Mouse (Mus musculus) urinary bladder, adult 18-20 months (tissue): ENCODE measurements around the gene Sfxn3.

Source experiments
- DNase-seq, 2 experiments: peaks; one replicate each; pipeline ENCODE4 v3.0.0; 2022; ENCODE audit warnings: low spot score in 2 of 2, mixed read lengths in 2 of 2

Gene Sfxn3

GRCm38 (mm10) chr19:45046523-45047321, 581 bp upstream of the Sfxn3 start:
- DNase-seq, result peak; percentile 81 to 86

DNA sequence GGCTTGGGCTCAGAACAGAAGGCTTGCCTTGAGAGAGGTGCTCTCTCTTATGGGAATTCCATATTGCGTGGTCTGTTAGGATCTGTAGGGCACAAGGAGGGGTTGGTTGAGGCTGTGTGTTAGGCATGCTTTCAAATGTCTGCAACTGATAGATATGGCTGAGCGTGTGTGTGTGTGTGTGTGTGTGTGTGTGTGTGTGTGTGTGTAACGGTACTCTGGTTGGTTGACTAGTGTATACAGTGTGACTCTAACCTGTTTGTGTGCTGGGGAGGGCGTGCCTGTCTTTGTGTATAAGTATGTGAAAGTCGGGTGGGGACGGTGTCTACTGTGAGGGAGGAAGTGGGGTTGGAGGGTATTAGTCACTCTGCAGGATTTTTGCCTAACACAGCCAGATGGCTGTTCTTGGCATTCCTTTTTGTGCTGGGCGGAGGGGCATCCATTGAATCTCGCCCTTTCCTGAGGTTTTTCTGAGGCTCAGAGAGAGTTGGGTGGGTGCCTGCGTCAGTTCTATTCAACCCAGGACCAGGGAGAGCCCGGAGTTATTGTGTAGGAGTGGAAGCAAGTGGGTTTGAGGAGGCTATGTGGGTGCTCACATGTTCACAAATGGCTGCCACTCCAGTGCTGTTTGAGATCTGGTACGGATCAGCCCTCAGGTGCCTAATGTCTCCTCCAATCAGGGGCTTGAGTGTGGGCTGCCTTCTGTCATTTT, 786 bp downstream of the Sfxn3 start:
- DNase-seq, result peak; percentile 65 to 80

GRCm38 (mm10) chr19:45048644-45049365, 1.5 kb downstream of the Sfxn3 start:
- no peak for DNase-seq

GRCm38 (mm10) chr19:45049523-45049922, 2.2 kb downstream of the Sfxn3 start:
- DNase-seq, result no peak

DNA sequence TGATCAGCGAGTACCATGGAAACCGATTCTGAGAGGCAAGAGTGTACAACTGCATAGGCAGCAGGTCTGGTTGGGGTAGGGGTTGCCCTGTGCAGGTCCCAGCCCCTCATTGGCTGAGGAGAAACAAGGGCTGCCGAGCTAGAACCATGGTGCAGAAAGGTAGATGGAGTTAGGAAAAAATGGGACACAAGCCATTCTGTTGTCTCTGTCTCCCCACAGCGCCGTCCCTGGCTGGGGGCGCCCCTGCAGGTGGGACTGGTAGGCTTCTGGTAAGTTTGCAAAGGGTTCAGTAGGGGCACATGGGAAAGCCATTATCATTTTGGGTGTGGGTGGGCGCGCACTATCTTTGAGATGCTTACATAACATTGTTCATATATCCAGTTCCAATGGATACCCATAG, 6.1 kb downstream of the Sfxn3 start:
- DNase-seq, result no peak

DNA sequence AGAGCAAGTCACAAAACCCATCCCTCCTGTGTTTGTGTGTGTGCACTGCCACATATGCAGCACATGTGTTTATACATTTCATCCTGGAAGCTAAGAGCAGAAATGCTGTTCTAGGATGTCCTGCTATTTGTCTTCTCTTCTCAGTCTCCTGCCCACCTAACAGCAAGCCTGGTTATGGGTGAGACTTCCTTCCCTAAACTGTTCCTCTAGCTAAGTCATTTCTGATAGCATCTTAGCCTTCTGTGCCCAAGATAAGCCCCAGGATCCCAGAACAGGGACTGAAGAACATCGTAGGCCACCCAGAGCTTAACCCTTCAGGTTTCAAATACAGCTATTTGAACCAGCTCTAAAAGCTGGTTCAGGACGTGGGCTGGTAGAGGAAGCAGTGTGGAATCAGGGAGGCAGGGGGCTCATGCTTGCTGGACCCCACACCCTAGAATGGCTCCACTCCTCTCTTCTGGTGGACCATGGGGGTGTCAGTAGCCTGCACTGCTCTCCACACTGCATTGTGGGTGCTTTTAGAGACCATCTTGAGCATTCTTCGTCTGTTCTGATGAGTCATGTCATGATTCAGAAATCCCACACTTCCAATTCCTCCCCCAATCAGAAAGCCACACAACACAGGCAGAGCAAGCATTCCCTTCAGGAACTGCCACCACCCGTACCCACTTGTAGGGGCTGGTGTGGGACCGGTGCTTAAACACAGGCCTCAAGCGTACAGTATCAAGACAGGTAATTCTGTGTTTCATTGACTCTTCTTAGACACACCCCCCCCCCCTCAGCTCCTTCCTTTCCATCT, 7.8 kb downstream of the Sfxn3 start:
- DNase-seq, result no peak

- DNase-seq, result no peak
Observed at GRCm38 (mm10) chr19:45056364-45056763, 9.1 kb downstream of the Sfxn3 start.

DNA sequence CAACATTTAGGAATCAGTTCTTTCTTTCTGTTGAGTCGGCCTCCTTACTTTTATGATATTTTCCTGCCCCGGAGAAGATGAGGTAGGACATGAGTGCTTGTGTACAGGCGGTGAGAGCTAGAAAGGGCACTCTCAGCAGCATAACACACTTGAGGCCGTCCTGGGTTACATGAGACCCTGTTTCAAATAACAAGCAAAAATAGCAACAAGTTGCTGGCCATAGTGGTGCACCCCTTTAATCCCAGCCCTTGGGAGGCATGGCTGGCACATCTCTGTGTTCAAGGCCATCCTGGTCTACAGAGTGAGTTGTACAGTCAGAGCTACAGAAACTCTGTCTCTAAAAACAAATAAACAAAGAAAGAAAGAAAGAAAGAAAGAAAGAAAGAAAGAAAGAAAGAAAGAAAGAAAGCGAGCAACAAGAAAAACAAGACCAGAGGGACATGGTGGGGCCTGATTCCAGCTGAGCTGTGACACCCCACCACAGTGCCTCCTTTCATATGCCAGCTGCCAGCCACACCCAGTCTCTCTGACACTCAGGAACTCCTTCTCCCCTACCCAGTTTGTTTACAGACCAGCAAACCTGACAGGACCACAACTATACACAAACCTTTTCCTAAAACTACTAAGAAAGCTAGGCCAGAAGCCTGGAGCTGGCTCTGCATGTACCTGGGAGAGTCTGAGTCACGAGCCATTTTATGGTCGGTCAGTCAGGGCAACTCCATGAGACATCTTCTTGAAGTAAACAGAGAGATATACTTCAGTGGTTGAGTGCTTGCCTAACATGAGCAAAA, 9.8 kb downstream of the Sfxn3 start:
- DNase-seq, result no peak

DNA sequence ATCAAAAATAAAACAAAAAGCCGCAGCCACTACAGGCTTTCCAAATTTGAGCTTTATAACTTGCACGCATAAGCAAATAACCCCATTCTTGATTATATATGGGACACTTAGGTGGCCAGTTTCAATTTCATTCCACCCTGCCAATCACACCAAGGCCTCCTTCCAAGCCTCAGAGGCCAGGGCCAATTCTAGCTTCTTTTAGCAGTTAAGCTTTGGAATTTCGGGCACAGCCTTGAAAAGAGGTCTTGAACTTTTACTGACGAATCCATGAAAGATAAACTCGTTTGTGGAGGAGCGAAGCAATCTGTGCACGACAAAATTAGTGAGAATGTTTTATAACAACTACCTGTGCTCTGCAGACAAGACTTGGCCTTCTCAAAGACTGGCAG, 10.4 kb downstream of the Sfxn3 start:
- DNase-seq, result no peak

DNA sequence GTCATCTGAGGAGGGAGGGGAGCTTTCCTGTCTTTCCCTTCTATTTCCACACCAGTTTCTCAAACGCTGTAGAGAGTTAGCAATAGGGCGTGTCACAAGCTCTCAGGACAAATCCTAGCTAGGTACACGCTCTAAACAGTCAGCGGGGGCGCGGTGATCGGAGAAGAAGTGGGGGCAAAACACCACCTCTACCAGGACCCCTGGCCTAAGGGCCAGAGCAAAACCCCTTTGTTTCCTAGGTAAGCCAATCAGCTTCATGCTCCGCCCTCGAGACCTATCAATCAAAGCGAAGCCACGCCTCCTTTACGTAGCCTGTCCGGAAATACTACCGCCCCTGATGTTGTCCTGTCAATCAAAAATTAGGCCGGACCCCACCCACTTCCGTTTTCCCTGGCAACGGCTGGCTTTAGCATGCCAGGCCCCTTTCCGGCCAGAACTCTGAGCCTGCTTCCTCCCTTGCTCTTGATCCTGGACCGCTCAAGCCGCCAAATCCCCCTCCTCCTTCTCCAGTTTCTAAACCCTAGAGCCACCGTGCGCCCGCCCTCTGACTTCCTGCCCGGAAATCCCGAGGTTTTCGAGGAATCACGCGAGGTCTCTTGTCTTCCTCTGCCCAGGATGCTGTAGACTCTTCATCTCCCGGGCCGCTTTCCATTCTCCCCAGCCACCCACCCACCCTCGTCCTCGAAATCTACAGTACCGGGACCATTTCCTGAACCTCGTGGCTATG, 11.0 kb downstream of the Sfxn3 start:
- DNase-seq, result peak; percentile 89 to 94

DNA sequence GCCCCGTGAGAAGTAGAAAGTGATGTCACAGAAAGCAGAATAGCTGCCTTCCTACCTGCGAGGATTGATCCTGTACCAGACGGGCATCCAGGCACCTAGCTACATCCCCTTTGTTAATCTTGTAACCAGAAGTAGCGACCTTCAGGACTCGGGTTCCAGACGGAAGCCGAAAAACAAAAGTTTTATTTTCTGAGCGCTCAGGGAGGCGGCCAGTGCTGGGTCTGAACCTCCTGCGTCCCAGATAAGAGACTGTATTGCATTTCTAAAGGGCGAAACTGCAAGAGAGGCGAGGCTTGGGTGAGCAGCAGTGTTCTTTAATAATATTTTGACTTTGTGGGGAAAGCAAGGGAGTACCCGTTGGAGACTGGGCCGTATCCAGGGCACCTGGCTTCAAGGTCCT, 11.5 kb downstream of the Sfxn3 start:
- no peak for DNase-seq

DNA sequence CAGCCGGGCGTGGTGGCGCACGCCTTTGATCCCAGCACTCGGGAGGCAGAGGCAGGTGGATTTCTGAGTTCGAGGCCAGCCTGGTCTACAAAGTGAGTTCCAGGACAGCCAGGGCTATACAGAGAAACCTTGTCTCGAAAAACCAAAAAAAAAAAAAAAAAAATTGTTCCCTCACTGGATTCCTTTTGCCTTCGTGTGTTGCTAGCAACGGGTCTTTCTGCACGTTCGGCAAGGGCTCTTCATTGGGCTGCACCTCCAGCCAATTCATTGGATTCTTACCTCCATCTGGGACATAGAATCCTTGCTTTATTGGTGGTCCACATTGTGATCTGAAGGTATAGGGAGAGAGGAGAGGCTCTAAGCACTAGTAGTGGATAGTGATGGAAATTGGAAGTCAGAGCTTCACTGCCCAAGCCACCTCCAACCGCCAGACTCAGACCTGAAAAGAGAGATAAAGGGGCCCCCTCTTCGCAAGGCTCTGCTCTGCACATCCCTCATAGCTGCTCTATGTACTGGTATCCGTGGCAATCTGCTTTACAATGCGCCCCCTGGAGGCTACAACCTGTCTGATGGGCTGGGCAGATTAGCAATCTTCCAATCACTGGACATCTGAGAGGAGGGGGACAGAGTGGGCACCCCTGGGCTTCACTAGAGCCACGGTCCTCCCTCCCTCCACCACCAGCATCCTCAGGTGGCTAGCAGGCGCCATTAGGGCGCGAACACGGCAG, 16.4 kb downstream of the Sfxn3 start:
- DNase-seq, result no peak

GRCm38 (mm10) chr19:45065226-45065625, 17.9 kb downstream of the Sfxn3 start:
- DNase-seq, result no peak

DNA sequence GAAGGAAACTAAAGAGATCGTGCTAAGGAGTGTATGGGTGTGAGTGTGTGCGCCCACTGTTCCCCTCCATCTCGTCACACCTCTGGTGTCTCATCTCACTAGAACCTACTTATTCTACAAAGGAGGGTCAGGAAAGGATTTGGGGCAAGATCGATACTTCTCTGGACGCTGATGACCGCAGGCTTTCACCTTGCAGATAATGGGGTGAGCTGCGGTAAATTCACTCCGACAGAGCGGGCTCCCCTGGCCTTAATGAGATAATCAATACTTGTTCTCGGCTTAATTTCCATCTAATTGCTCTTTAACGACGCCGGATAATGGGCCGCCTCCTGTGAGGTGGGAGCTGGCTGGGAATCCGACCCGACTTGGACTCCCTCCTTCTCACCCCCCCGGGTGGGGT, 19.9 kb downstream of the Sfxn3 start:
- DNase-seq, result no peak

- DNase-seq, result no peak
Observed at GRCm38 (mm10) chr19:45067758-45068510, 20.6 kb downstream of the Sfxn3 start.

GRCm38 (mm10) chr19:45073871-45074542, 26.7 kb downstream of the Sfxn3 start:
- DNase-seq, result peak; percentile 68 to 76

- peak; percentile 89 to 95 for DNase-seq
Observed at GRCm38 (mm10) chr19:45074580-45075322, 27.4 kb downstream of the Sfxn3 start, which contains the start of gene Kazald1. Gene Kazald1 (plus strand): TSS chr19:45075241.
